Mouse (Mus musculus) heart, embryonic 11.5 days (tissue): Measurements from ENCODE around the gene Hmcn1. TPM values are rescaled to one million over a fixed set of nuclear protein-coding genes. Genes with fewer than 3 reads are reported as not detected.

ENCODE experiments used
- ATAC-seq: fragments of 200-750 bp; cut with Nextera tagmentation; replicated peaks from 2 replicates; pipeline ENCODE4 v1.8.0; 2017; ENCODE audit warnings: moderate library complexity; ENCODE audit not compliant: insufficient number of reproducible peaks, low FRiP score, low TSS enrichment
- H3K27ac ChIP-seq: fragments of 300-500 bp; sonication (generic); 2 replicates; pipeline ENCODE4 v1.5.1; 2014; ENCODE audit warnings: mild to moderate bottlenecking, low read depth, low read length
- H3K27me3 ChIP-seq: fragments of 300-500 bp; sonication (generic); 2 replicates; pipeline ENCODE4 v1.6.1; 2014; ENCODE audit warnings: mild to moderate bottlenecking, low read length, mixed read lengths; ENCODE audit not compliant: control insufficient read depth, insufficient read depth
- H3K36me3 ChIP-seq: fragments of 300-500 bp; sonication (generic); 2 replicates; pipeline ENCODE4 v1.6.1; 2014; ENCODE audit warnings: mild to moderate bottlenecking, low read length, moderate library complexity, mixed read lengths; ENCODE audit not compliant: control insufficient read depth, insufficient read depth
- H3K4me1 ChIP-seq: fragments of 300-500 bp; sonication (generic); 2 replicates; pipeline ENCODE4 v1.6.1; 2014; ENCODE audit warnings: low read length; ENCODE audit not compliant: control insufficient read depth, insufficient read depth
- H3K4me2 ChIP-seq: fragments of 300-500 bp; sonication (generic); 2 replicates; pipeline ENCODE4 v1.6.1; 2014; ENCODE audit warnings: mild to moderate bottlenecking, moderate library complexity
- H3K4me3 ChIP-seq: fragments of 300-500 bp; sonication (generic); 2 replicates; pipeline ENCODE4 v1.5.1; 2014; ENCODE audit warnings: low read depth, low read length
- H3K9ac ChIP-seq: fragments of 300-500 bp; sonication (generic); 2 replicates; pipeline ENCODE4 v1.6.1; 2014; ENCODE audit warnings: mild to moderate bottlenecking, low read depth, low read length, moderate library complexity
- H3K9me3 ChIP-seq: fragments of 300-500 bp; sonication (generic); replicated peaks from 2 replicates; pipeline ENCODE4 v1.6.1; 2016; ENCODE audit warnings: low read length; ENCODE audit not compliant: control insufficient read depth
- WGBS: fragments of 180-500 bp; shearing (Covaris S2); extraction: QIAGEN DNeasy Blood & Tissue Kit; methylation state at CpG from one replicate; pipeline ENCODE4 v1.1.7; 2014; ENCODE audit not compliant: insufficient replicate concordance; 5-methylcytosine and 5-hydroxymethylcytosine counted together
- polyA plus RNA-seq: library from polyadenylated mRNA; unstranded; fragments of >200 nt; fragmentation: Nextera tagmentation; extraction: Ambion mirVana; gene quantifications from 2 replicates; pipeline ENCODE4 v1.2.1, GENCODE M21; 2014

The Hmcn1 gene
- polyA plus RNA-seq, 1 experiment from 2014 or later: 24.8 TPM

- 77% methylated on average over 3 of the region's 3 CpGs for WGBS
- Histone ChIP-seq H3K36me3 (no peaks in the 10 kb centered on the region), H3K27me3 (no peaks in the 10 kb centered on the region), H3K4me1 (peaks cover 16% of the 10 kb centered on the region), H3K4me2 (no peak overlapping the region), H3K9me3 (no peaks in the 10 kb centered on the region), H3K27ac (no peak overlapping the region), H3K9ac (no peak overlapping the region), H3K4me3 (no peak overlapping the region)
- ATAC-seq: no peak
Observed at GRCm38 (mm10) chr1:150978651-150979050, 14.6 kb downstream of the Hmcn1 start.

GRCm38 (mm10) chr1:150976263-150976662 is 17.0 kb downstream of the Hmcn1 start:
- no peak overlapping the region for H3K4me3 ChIP-seq
- H3K4me1 ChIP-seq: peaks cover 19% of the 10 kb centered on the region
- no peaks in the 10 kb centered on the region for H3K9me3 ChIP-seq
- 10% methylated on average over 2 of the region's 2 CpGs for WGBS
- no peak for ATAC-seq
- H3K36me3 ChIP-seq: no peaks in the 10 kb centered on the region
- no peaks in the 10 kb centered on the region for H3K27me3 ChIP-seq
- H3K9ac ChIP-seq: peak overlapping the region; percentile 43; the same call in 1 of the 2 replicates
- no peak overlapping the region for H3K27ac ChIP-seq
- H3K4me2 ChIP-seq: no peak overlapping the region

- Histone ChIP-seq H3K27me3 (no peaks in the 10 kb centered on the region), H3K4me1 (peaks cover 2% of the 10 kb centered on the region; the same call in 1 of the 2 replicates), H3K9me3 (no peaks in the 10 kb centered on the region), H3K9ac (no peak overlapping the region), H3K4me3 (no peak overlapping the region), H3K4me2 (no peak overlapping the region), H3K27ac (no peak overlapping the region), H3K36me3 (no peaks in the 10 kb centered on the region)
- ATAC-seq: no peak
- WGBS: 57% methylated on average over 5 of the region's 5 CpGs
Observed at GRCm38 (mm10) chr1:150959486-150960074, 33.7 kb downstream of the Hmcn1 start.

GRCm38 (mm10) chr1:150951004-150951403 is 42.2 kb downstream of the Hmcn1 start:
- H3K27me3 ChIP-seq: no peaks in the 10 kb centered on the region
- WGBS: 71% methylated on average over 5 of the region's 5 CpGs
- H3K9me3 ChIP-seq: no peaks in the 10 kb centered on the region
- no peak overlapping the region for H3K4me3 ChIP-seq
- no peak for ATAC-seq
- H3K4me2 ChIP-seq: no peak overlapping the region
- H3K4me1 ChIP-seq: peaks cover 4% of the 10 kb centered on the region
- no peaks in the 10 kb centered on the region for H3K36me3 ChIP-seq
- H3K9ac ChIP-seq: no peak overlapping the region
- H3K27ac ChIP-seq: no peak overlapping the region

- H3K4me2 ChIP-seq: no peak overlapping the region
- H3K27me3 ChIP-seq: no peaks in the 10 kb centered on the region
- peaks cover 4% of the 10 kb centered on the region for H3K4me1 ChIP-seq
- no peak overlapping the region for H3K9ac ChIP-seq
- H3K27ac ChIP-seq: no peak overlapping the region
- 36% methylated on average over 3 of the region's 3 CpGs for WGBS
- no peak overlapping the region for H3K4me3 ChIP-seq
- H3K36me3 ChIP-seq: no peaks in the 10 kb centered on the region
- H3K9me3 ChIP-seq: no peaks in the 10 kb centered on the region
- peak; percentile 22; the same call in 1 of the 2 replicates for ATAC-seq
Observed at GRCm38 (mm10) chr1:150950046-150950445, 43.2 kb downstream of the Hmcn1 start.

GRCm38 (mm10) chr1:150948911-150949310 is 44.3 kb downstream of the Hmcn1 start:
- H3K4me2 ChIP-seq: no peak overlapping the region
- H3K36me3 ChIP-seq: no peaks in the 10 kb centered on the region
- H3K27ac ChIP-seq: no peak overlapping the region
- H3K27me3 ChIP-seq: no peaks in the 10 kb centered on the region
- H3K4me1 ChIP-seq: peaks cover 10% of the 10 kb centered on the region
- WGBS: 86% methylated on average over 2 of the region's 2 CpGs
- no peak overlapping the region for H3K4me3 ChIP-seq
- no peak overlapping the region for H3K9ac ChIP-seq
- no peaks in the 10 kb centered on the region for H3K9me3 ChIP-seq
- no peak for ATAC-seq

GRCm38 (mm10) chr1:150943601-150944000 is 49.6 kb downstream of the Hmcn1 start:
- H3K36me3 ChIP-seq: no peaks in the 10 kb centered on the region
- H3K4me1 ChIP-seq: peaks cover 6% of the 10 kb centered on the region; the same call in 1 of the 2 replicates
- 55% methylated on average over 2 of the region's 2 CpGs for WGBS
- no peak overlapping the region for H3K9ac ChIP-seq
- no peak overlapping the region for H3K4me2 ChIP-seq
- H3K4me3 ChIP-seq: no peak overlapping the region
- no peaks in the 10 kb centered on the region for H3K27me3 ChIP-seq
- no peaks in the 10 kb centered on the region for H3K9me3 ChIP-seq
- no peak for ATAC-seq
- H3K27ac ChIP-seq: no peak overlapping the region

- H3K36me3 ChIP-seq: no peaks in the 10 kb centered on the region
- H3K9me3 ChIP-seq: no peaks in the 10 kb centered on the region
- H3K9ac ChIP-seq: no peak overlapping the region
- H3K4me2 ChIP-seq: no peak overlapping the region
- ATAC-seq: no peak
- 88% methylated on average over 2 of the region's 2 CpGs for WGBS
- no peak overlapping the region for H3K27ac ChIP-seq
- H3K4me1 ChIP-seq: peaks cover 6% of the 10 kb centered on the region; the same call in 1 of the 2 replicates
- H3K27me3 ChIP-seq: no peaks in the 10 kb centered on the region
- H3K4me3 ChIP-seq: no peak overlapping the region
Observed at GRCm38 (mm10) chr1:150942143-150942542, 51.1 kb downstream of the Hmcn1 start.

- H3K9me3 ChIP-seq: no peaks in the 10 kb centered on the region
- 0 out of 2 replicates have a peak, but pooled peaks have one; percentile 31 for ATAC-seq
- H3K4me1 ChIP-seq: peaks cover 2% of the 10 kb centered on the region; the same call in 1 of the 2 replicates
- no peaks in the 10 kb centered on the region for H3K36me3 ChIP-seq
- no peak overlapping the region for H3K9ac ChIP-seq
- no peak overlapping the region for H3K4me2 ChIP-seq
- H3K27ac ChIP-seq: no peak overlapping the region
- 40% methylated on average over 4 of the region's 4 CpGs for WGBS
- H3K4me3 ChIP-seq: no peak overlapping the region
- no peaks in the 10 kb centered on the region for H3K27me3 ChIP-seq
Observed at GRCm38 (mm10) chr1:150936821-150937220, 56.4 kb downstream of the Hmcn1 start.
